Mouse (Mus musculus) myocyte (in vitro differentiated cells): ENCODE results near the gene Dhx15. TPM values are rescaled to one million over a fixed set of nuclear protein-coding genes. Genes with fewer than 3 reads are reported as not detected.
"Not testable (repeated sequence)": the region's sequence is repeated elsewhere in the genome, so short reads cannot be mapped to it uniquely, and the experiment has no call there.

Experiments
- H3K27me3 ChIP-seq: one replicate; pipeline ENCODE4 v1.6.1; 2011; ENCODE audit not compliant: control insufficient read depth, insufficient read depth, insufficient read length
- H3K36me3 ChIP-seq: one replicate; pipeline ENCODE4 v1.6.1; 2011; ENCODE audit not compliant: control insufficient read depth, insufficient read depth
- H3K4me2 ChIP-seq: one replicate; pipeline ENCODE4 v1.6.1; 2011; ENCODE audit warnings: low read depth, control low read depth
- H3K4me3 ChIP-seq: one replicate; pipeline ENCODE4 v1.5.1; 2011; ENCODE audit warnings: mild to moderate bottlenecking, control low read depth, moderate library complexity
- H3K79me2 ChIP-seq: one replicate; pipeline ENCODE4 v1.6.1; 2011; ENCODE audit not compliant: control insufficient read depth, insufficient read depth
- H3ac ChIP-seq: one replicate; pipeline ENCODE4 v1.6.1; 2011; ENCODE audit not compliant: control insufficient read depth, insufficient read length
- CEBPB ChIP-seq: IDR thresholded peaks from 2 replicates; pipeline ENCODE4 v1.6.1; 2011; ENCODE audit warnings: mild to moderate bottlenecking, moderate library complexity; ENCODE audit not compliant: poor library complexity, insufficient read depth, severe bottlenecking
- E2F4 ChIP-seq: IDR thresholded peaks from one replicate; pipeline ENCODE4 v1.6.1; 2011; ENCODE audit warnings: mild to moderate bottlenecking, control low read depth, moderate library complexity; ENCODE audit not compliant: insufficient read depth
- MAX ChIP-seq: IDR thresholded peaks from one replicate; pipeline ENCODE4 v1.6.1; 2011; ENCODE audit warnings: low read depth, mild to moderate bottlenecking, control low read depth
- MYOD1 ChIP-seq, 3 experiments: IDR thresholded peaks; one replicate each; pipeline ENCODE4 v1.6.1; 2011; ENCODE audit warnings: control low read depth in 2 of 3, low read depth in 2 of 3, mild to moderate bottlenecking in 2 of 3, moderate library complexity in 1 of 3; ENCODE audit not compliant: insufficient read length in 2 of 3, control insufficient read depth in 1 of 3
- MYOG ChIP-seq, 3 experiments: IDR thresholded peaks; one replicate each; pipeline ENCODE4 v1.6.1; 2011; ENCODE audit warnings: control low read depth in 2 of 3, low read depth in 2 of 3, mild to moderate bottlenecking in 2 of 3; ENCODE audit not compliant: insufficient read length in 2 of 3, control insufficient read depth in 1 of 3, insufficient read depth in 1 of 3
- POLR2A ChIP-seq: IDR thresholded peaks from one replicate; pipeline ENCODE4 v1.6.1; 2011; ENCODE audit warnings: low read depth, mild to moderate bottlenecking, control low read depth, moderate library complexity; ENCODE audit not compliant: insufficient read length
- POLR2AphosphoS2 ChIP-seq: IDR thresholded peaks from one replicate; pipeline ENCODE4 v1.6.1; 2011; ENCODE audit warnings: low read depth, control low read depth; ENCODE audit not compliant: insufficient read length
- REST ChIP-seq: IDR thresholded peaks from one replicate; pipeline ENCODE4 v1.6.1; 2011; ENCODE audit warnings: mild to moderate bottlenecking, control low read depth, moderate library complexity; ENCODE audit not compliant: insufficient read depth, insufficient read length
- SRF ChIP-seq: IDR thresholded peaks from one replicate; pipeline ENCODE4 v1.6.1; 2011; ENCODE audit warnings: low read depth; ENCODE audit not compliant: control insufficient read depth, insufficient read length
- TCF12 ChIP-seq: IDR thresholded peaks from one replicate; pipeline ENCODE4 v1.6.1; 2011; ENCODE audit warnings: mild to moderate bottlenecking, control low read depth; ENCODE audit not compliant: poor library complexity, insufficient read depth, severe bottlenecking
- TCF3 ChIP-seq: IDR thresholded peaks from one replicate; pipeline ENCODE4 v1.6.1; 2011; ENCODE audit warnings: low read depth, control low read depth; ENCODE audit not compliant: insufficient read length
- USF1 ChIP-seq: IDR thresholded peaks from one replicate; pipeline ENCODE4 v1.6.1; 2011; ENCODE audit warnings: low read depth, mild to moderate bottlenecking, control low read depth, moderate library complexity
- polyA plus RNA-seq: library from polyadenylated mRNA; unstranded; fragments of >200 nt; fragmentation: generic; extraction: Trizol; gene quantifications from one replicate; pipeline ENCODE4 v1.2.1, GENCODE M21; 2012; ENCODE audit warnings: missing spikeins

Gene Dhx15
- 39.0 TPM for polyA plus RNA-seq

DNA sequence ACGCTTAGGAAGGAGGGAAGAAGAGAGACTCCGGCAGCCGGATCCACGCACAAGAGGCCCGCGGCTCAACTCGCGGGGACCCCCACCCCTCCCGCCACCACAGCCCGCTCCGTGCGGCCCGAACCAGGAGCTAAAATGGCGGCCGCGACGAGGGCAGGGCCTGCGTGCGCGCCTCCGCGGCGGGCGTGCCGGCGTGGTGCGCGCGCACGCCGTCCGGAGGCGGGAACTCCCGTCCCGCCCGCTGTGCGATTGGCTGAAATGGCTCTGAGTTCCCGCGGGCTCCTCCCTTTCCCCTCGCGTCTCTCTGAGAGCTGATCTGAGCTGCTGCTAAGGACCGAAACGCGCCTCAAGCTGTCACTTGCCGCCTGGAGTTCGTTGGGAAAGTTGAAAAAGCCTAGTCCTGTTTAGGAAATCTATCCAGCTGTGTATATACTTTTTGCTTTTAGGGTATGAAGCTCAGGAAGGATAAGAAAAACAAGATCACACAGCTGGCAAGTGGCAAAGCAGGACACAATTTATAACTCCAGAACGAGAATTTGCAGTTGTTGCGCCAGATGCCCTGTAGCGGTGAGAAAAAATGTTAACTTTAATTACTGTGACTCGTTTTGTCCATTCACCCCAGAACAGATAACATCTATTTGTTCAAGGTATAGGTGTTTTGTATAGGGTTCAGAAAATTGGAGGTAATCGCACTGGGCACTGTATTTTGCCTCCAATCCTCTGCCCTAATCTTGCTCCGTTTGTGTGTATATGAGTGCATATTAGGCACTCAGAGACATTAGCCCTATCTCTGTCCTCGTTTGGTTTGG, at the start of gene Dhx15:
TSS of gene Dhx15 (minus strand) at position 144 of the 809 bp plus-strand sequence.
- no peaks in the 10 kb centered on the region for H3K27me3 ChIP-seq

DNA sequence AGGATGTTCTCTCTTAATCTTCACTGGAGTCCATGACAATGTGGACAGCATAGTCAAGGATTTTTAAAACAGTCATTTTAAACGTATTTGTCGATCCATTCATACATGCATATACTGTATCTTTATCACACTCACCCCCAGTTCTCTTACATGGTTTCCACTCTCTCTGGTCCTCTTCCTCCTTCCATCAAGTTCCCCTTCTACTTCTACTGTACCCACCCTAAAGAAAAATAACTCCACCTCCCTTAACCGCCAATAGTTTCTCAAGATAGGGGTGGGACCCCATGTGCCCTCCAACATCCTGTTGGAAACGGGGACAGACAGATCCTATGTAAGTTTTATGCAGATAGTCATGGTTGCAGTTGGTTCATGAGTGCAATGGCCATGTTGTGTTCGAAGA, 48.6 kb upstream of the Dhx15 start:
- Histone ChIP-seq H3K27me3 (no peaks in the 10 kb centered on the region), H3ac (no peak overlapping the region), H3K79me2 (no peaks in the 10 kb centered on the region), H3K4me3 (no peak overlapping the region), H3K36me3 (no peaks in the 10 kb centered on the region), H3K4me2 (no peak overlapping the region)
- no peak for TF ChIP-seq CEBPB

More for the DNA sequence above, at the start of gene Dhx15:
- TF ChIP-seq POLR2A (peak; percentile 83), MAX (no peak), TCF3 (no peak), REST (no peak), CEBPB (no peak), POLR2AphosphoS2 (peak; percentile 80), E2F4 (peak; percentile 21), USF1 (no peak), MYOD1 (IDR thresholded peaks at IDR 0.05; ENCODE audit: control insufficient read depth in 1 of 3, insufficient read length in 2 of 3, low read depth in 2 of 3) (peak in 1 of 3 experiments; percentile 2), SRF (no peak), TCF12 (no peak), MYOG (IDR thresholded peaks at IDR 0.05; ENCODE audit: control insufficient read depth in 1 of 3, insufficient read depth in 1 of 3, insufficient read length in 2 of 3, low read depth in 2 of 3) (peak in 1 of 3 experiments; percentile 4)
- peak within 1 kb of the TSS; percentile 83 for H3K4me3 ChIP-seq
- H3K79me2 ChIP-seq: peaks cover 42% of the 10 kb centered on the region
- peak within 1 kb of the TSS; percentile 71 for H3ac ChIP-seq
- peak within 1 kb of the TSS; percentile 91 for H3K4me2 ChIP-seq
- no peaks in the 10 kb centered on the region for H3K36me3 ChIP-seq

DNA sequence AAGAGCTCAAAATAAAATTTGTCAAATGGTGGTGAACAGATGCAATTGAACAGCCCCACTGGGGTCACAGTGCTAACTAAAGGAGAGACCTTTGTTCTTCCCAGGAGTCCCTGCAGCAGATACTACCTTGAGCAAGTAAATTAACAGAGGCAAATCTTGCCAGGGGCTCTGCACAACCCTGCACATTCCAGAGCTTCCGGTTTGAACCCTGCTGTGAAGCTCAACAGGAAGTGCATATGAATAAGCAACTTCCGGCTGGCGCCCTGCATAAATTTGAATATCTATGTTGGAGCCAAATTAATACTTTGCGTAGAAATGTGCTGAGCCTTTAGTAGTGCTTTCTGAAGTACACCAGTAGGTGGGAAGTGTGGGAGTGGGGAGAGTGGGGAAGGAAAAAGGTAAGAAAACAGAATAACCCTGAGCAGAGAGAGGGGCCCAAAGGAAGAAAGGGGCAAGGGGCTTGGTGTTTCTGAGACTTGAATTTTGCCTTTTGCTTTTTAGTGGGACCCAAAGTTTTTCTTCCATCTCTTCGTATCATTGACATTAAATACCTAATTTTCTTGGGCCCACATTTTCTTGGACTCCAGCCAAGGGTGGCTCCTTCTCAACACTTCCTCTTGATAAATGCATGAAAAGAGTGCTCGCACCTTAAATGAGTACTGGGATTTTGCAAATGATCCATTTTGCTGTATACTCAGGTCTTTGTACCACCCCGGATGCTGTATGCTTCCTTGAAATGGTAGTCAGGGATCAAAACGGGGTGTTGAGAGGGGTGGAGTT, 47.8 kb upstream of the Dhx15 start:
- no peaks in the 10 kb centered on the region for H3K27me3 ChIP-seq
- no peak overlapping the region for H3ac ChIP-seq
- no peak for TF ChIP-seq USF1
- no peak overlapping the region for H3K4me3 ChIP-seq
- H3K79me2 ChIP-seq: no peaks in the 10 kb centered on the region
- no peak overlapping the region for H3K4me2 ChIP-seq
- no peaks in the 10 kb centered on the region for H3K36me3 ChIP-seq

DNA sequence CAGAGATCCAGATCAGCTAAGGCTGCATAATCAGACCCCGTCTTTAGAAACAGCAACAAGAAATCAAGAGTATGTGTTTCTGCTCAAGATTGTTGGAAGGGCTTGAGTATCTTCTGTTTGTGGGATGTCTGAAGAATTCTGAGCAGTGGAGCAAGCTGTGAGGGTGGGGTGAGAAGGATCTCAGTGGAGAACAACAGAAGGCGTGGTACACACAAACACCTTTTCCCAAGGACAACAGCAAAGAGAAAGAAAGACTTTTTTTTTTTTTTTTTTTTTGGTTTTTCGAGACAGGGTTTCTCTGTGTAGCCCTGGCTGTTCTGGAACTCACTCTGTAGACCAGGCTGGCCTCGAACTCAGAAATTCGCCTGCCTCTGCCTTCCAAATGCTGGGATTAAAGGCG, 46.3 kb upstream of the Dhx15 start:
- not testable (repeated sequence) for H3K4me2 ChIP-seq, H3K27me3 ChIP-seq, H3K79me2 ChIP-seq, H3K36me3 ChIP-seq, H3K4me3 ChIP-seq, H3ac ChIP-seq

DNA sequence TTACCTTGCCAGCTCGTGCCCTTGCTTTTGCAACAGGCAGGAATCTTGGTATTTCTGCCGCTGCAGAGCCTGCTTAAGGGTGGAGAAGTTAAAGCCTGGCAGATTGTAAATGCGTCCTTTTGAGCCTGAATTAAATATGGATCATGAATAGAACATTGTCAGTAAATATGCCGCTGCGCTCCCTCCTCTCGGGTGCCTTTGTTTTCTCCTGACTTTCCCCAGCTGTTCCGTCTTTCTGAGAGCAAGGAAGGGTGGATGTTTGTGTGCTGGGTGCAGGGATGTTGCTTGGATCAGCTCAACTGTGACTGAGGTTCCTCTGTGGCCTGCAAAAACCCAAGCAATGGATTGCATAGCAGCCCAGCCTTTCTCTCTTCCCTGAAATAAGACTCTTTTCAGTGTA, 44.3 kb upstream of the Dhx15 start:
- H3K4me2 ChIP-seq: no peak overlapping the region
- no peak overlapping the region for H3ac ChIP-seq
- no peak for TF ChIP-seq MAX
- TF ChIP-seq MYOG (IDR thresholded peaks at IDR 0.05; ENCODE audit: control insufficient read depth in 1 of 3, insufficient read depth in 1 of 3, insufficient read length in 2 of 3, low read depth in 2 of 3): no peak
- TF ChIP-seq TCF3: no peak
- TF ChIP-seq REST: no peak
- no peak for TF ChIP-seq POLR2A
- TF ChIP-seq SRF: no peak
- no peak for TF ChIP-seq USF1
- no peak for TF ChIP-seq E2F4
- no peak for TF ChIP-seq CEBPB
- TF ChIP-seq MYOD1 (IDR thresholded peaks at IDR 0.05; ENCODE audit: control insufficient read depth in 1 of 3, insufficient read length in 2 of 3, low read depth in 2 of 3): no peak
- TF ChIP-seq POLR2AphosphoS2: no peak
- TF ChIP-seq TCF12: no peak
- H3K27me3 ChIP-seq: no peaks in the 10 kb centered on the region
- H3K79me2 ChIP-seq: no peaks in the 10 kb centered on the region
- H3K36me3 ChIP-seq: no peaks in the 10 kb centered on the region
- H3K4me3 ChIP-seq: no peak overlapping the region
